Mouse (Mus musculus) C2C12 (cell line): ENCODE measurements around the gene Rcsd1.

ENCODE experiments used
- CEBPB ChIP-seq: IDR thresholded peaks from one replicate; pipeline ENCODE4 v1.6.1; 2011; ENCODE audit warnings: low read depth, mild to moderate bottlenecking, control low read depth, moderate library complexity
- CTCF ChIP-seq: IDR thresholded peaks from one replicate; pipeline ENCODE4 v1.5.1; 2011; ENCODE audit not compliant: control insufficient read depth, insufficient read depth, insufficient read length
- USF1 ChIP-seq: IDR thresholded peaks from one replicate; pipeline ENCODE4 v1.6.1; 2011; ENCODE audit warnings: low read depth, mild to moderate bottlenecking, control low read depth, moderate library complexity

- TF ChIP-seq CTCF = no peak
- no peak for TF ChIP-seq CEBPB
- TF ChIP-seq USF1 = no peak
Observed at GRCm38 (mm10) chr1:165678861-165679617, 30.5 kb downstream of the Rcsd1 start.
